Mouse (Mus musculus) layer of hippocampus, adult 18-20 months (tissue): ENCODE measurements around the gene Pltp. TPM values are rescaled to one million over a fixed set of nuclear protein-coding genes. Genes with fewer than 3 reads are reported as not detected.
A peak's percentile ranks its signal among the peaks of the same experiment; 100 is the strongest.
"Not testable (repeated sequence)": the region's sequence is repeated elsewhere in the genome, so short reads cannot be mapped to it uniquely, and the experiment has no call there.

Experiments
- DNase-seq, 2 experiments: peaks; one replicate each; pipeline ENCODE4 v3.0.0; 2022; ENCODE audit warnings: low spot score in 2 of 2
- total RNA-seq, 2 experiments: library from RNA; stranded (reverse); gene quantifications; 2 replicates each; pipeline ENCODE4 v1.2.3; 2021

Pltp gene
- total RNA-seq, 2 experiments from 2014 or later: 77.0 to 77.9 TPM

- not testable (repeated sequence) for DNase-seq
Observed at GRCm38 (mm10) chr2:164855572-164855971, 1.9 kb downstream of the Pltp start.

GRCm38 (mm10) chr2:164850061-164850460 lies 7.5 kb downstream of the Pltp start:
- no peak for DNase-seq

GRCm38 (mm10) chr2:164845782-164846181 lies 11.7 kb downstream of the Pltp start:
- no peak for DNase-seq

- DNase-seq: no peak
Observed at GRCm38 (mm10) chr2:164835164-164835563, 22.3 kb downstream of the Pltp start.

GRCm38 (mm10) chr2:164834531-164834930 lies 23.0 kb downstream of the Pltp start:
- DNase-seq: no peak

GRCm38 (mm10) chr2:164833314-164833959 lies 24.1 kb downstream of the Pltp start, which contains the start of gene Neurl2:
Gene Neurl2 (minus strand): TSS chr2:164833456.
- DNase-seq: peak; percentile 84 to 97

- peak; percentile 69 to 84 for DNase-seq
Observed at GRCm38 (mm10) chr2:164832748-164833301, 24.7 kb downstream of the Pltp start, which contains the start of gene Ctsa. Gene Ctsa (plus strand): TSS chr2:164832873.

- DNase-seq: no peak
Observed at GRCm38 (mm10) chr2:164832032-164832747, 25.3 kb downstream of the Pltp start.

GRCm38 (mm10) chr2:164831029-164831428 lies 26.5 kb downstream of the Pltp start:
- DNase-seq: no peak

- DNase-seq: no peak
Observed at GRCm38 (mm10) chr2:164829090-164829489, 28.4 kb downstream of the Pltp start.

GRCm38 (mm10) chr2:164828437-164828836 lies 29.1 kb downstream of the Pltp start, which contains the start of gene Spata25:
Gene Spata25 (minus strand): TSS chr2:164828537.
- DNase-seq: no peak

GRCm38 (mm10) chr2:164827146-164827850 lies 30.2 kb downstream of the Pltp start:
- no peak for DNase-seq

GRCm38 (mm10) chr2:164825521-164825920 lies 32.0 kb downstream of the Pltp start:
- no peak for DNase-seq

GRCm38 (mm10) chr2:164823969-164824368 lies 33.5 kb downstream of the Pltp start:
- DNase-seq: no peak

GRCm38 (mm10) chr2:164823181-164823585 lies 34.3 kb downstream of the Pltp start:
- DNase-seq: no peak

GRCm38 (mm10) chr2:164822636-164823165 lies 34.8 kb downstream of the Pltp start, which contains the start of gene Zswim1:
Gene Zswim1 (plus strand): TSS chr2:164822686.
- peak; percentile 99 to 100 for DNase-seq

- DNase-seq: no peak
Observed at GRCm38 (mm10) chr2:164821060-164821459, 36.5 kb downstream of the Pltp start.

GRCm38 (mm10) chr2:164817703-164818102 lies 39.8 kb downstream of the Pltp start:
- no peak for DNase-seq

GRCm38 (mm10) chr2:164817206-164817605 lies 40.3 kb downstream of the Pltp start:
- DNase-seq: no peak

GRCm38 (mm10) chr2:164815821-164816220 lies 41.7 kb downstream of the Pltp start:
- no peak for DNase-seq

- no peak for DNase-seq
Observed at GRCm38 (mm10) chr2:164815348-164815747, 42.2 kb downstream of the Pltp start.
